Mouse (Mus musculus) bone marrow, adult 2 months (tissue): ENCODE measurements at regions not wholly inside any gene's neighbourhood (a gene's known extent, or its start where the extent isn't known, plus 50 kb on each side); places are given as distances from the start of the nearest gene placed in this dataset.

Experiments
- H3K27ac ChIP-seq: fragments of 200-500 bp; 2 replicates; pipeline ENCODE4 v1.5.1; 2012; ENCODE audit warnings: low read depth, mild to moderate bottlenecking, control low read depth, inconsistent platforms, low read length; ENCODE audit not compliant: control insufficient read depth, poor library complexity, insufficient read depth
- H3K4me1 ChIP-seq: fragments of 200-500 bp; 2 replicates; pipeline ENCODE4 v1.6.1; 2011; ENCODE audit warnings: low read length; ENCODE audit not compliant: control insufficient read depth, insufficient read depth
- H3K4me3 ChIP-seq: fragments of 200-500 bp; replicated peaks from 2 replicates; pipeline ENCODE3; 2011; ENCODE audit warnings: mild to moderate bottlenecking, low read depth, low read length, control low read depth; ENCODE audit not compliant: control insufficient read depth
- CTCF ChIP-seq: fragments of 200-500 bp; IDR thresholded peaks from 2 replicates; pipeline ENCODE4 v1.5.1; 2011; ENCODE audit warnings: low read length, control low read depth; ENCODE audit not compliant: control insufficient read depth, insufficient read depth
- POLR2A ChIP-seq: fragments of 200-500 bp; IDR thresholded peaks from 2 replicates; pipeline ENCODE4 v1.6.1; 2011; ENCODE audit warnings: low read depth, mild to moderate bottlenecking, control low read depth, low read length, borderline replicate concordance; ENCODE audit not compliant: control insufficient read depth
- WGBS: fragments of 180-500 bp; shearing (Covaris S2); methylation state at CpG from one replicate; pipeline ENCODE4 v1.1.7; 2018; 5-methylcytosine and 5-hydroxymethylcytosine counted together

DNA sequence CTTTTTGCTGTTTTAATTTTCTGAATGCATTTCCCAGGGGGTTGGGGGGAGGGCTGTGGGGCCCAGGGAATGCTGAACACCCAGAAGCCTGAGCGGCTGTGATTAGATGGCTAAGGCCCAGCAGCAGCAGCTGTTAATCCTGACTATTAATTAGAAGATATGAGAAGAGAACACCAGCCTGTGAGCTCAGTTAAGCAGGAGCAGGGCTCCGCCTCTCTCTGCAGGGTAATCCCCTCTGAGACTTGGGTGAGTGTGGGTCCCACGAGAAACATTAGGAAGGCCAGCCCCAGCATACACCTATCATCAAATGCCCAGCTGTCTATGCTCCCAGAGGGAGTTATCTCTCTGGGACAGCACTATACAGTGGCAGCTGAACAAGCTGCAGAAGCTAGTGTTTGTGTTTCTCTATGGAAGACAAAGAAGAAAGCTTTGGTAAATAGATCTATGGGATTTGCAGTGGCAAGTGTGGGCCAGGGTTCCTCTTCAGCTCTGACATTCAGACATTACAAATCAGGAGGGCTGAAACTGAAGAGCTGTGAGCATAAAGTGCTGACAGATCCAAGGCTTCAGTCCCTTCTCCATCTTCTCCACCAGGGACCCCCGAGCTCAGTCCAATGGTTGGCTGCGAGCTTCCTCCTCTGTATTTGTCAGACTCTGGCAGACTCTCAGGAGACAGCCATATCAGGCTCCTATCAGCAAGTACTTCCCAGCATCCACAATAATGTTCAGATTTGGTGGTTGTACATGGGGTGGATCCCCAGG is 781.9 kb downstream of the Gm9195 start:
- no peak for TF ChIP-seq POLR2A
- TF ChIP-seq CTCF = no peak
- WGBS = 70% methylated on average over 5 of the region's 5 CpGs
- H3K4me3 ChIP-seq = no peak overlapping the region
- H3K4me1 ChIP-seq = no peaks in the 10 kb centered on the region
- H3K27ac ChIP-seq = no peak overlapping the region

GRCm38 (mm10) chr14:71692752-71693437 is 798.7 kb downstream of the Gm9195 start:
- 84% methylated on average over 3 of the region's 3 CpGs for WGBS
- H3K27ac ChIP-seq = no peak overlapping the region
- no peaks in the 10 kb centered on the region for H3K4me1 ChIP-seq
- no peak overlapping the region for H3K4me3 ChIP-seq
- TF ChIP-seq POLR2A (no peak), CTCF (no peak)

- TF ChIP-seq CTCF (no peak), POLR2A (no peak)
- no peak overlapping the region for H3K4me3 ChIP-seq
- H3K27ac ChIP-seq = no peak overlapping the region
- H3K4me1 ChIP-seq = no peaks in the 10 kb centered on the region; the same call in 1 of the 2 replicates
- 85% methylated on average over 4 of the region's 4 CpGs for WGBS
Measured at GRCm38 (mm10) chr14:71674564-71674963, 817.1 kb downstream of the Gm9195 start.

GRCm38 (mm10) chr14:71673837-71674236 is 817.8 kb downstream of the Gm9195 start:
- Histone ChIP-seq H3K27ac (no peak overlapping the region), H3K4me3 (no peak overlapping the region), H3K4me1 (no peaks in the 10 kb centered on the region; the same call in 1 of the 2 replicates)
- TF ChIP-seq CTCF (no peak), POLR2A (no peak)
- WGBS = 79% methylated on average over 2 of the region's 2 CpGs

DNA sequence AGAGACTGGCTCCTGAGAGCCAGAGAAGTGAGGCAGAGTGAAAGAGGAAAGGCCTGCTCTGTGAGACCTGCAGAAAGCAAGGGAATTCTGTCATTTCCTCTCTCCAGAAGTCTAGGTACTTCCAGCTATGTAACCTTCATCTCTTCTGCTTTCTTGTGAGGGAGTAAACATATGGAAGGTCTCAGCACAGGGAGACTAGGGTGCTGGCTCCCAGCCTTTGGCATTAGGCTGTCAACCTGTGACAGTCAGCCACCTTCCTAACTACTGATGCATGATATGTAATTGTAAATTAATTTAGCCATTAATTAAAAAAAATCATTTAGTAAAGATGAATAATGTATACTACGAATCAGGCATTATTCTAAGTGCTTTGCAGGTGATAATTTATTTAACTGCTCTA is 819.2 kb downstream of the Gm9195 start:
- no peak overlapping the region for H3K27ac ChIP-seq
- 54% methylated on average over 1 of the region's 1 CpGs for WGBS

GRCm38 (mm10) chr14:71671994-71672393 is 819.6 kb downstream of the Gm9195 start:
- no peak for TF ChIP-seq POLR2A
- TF ChIP-seq CTCF = no peak
- 48% methylated on average over 2 of the region's 2 CpGs for WGBS
- no peaks in the 10 kb centered on the region; the same call in 1 of the 2 replicates for H3K4me1 ChIP-seq
- H3K27ac ChIP-seq = no peak overlapping the region
- no peak overlapping the region for H3K4me3 ChIP-seq

More for the DNA sequence above, 819.2 kb downstream of the Gm9195 start:
- no peak for TF ChIP-seq POLR2A
- TF ChIP-seq CTCF = no peak
- H3K4me1 ChIP-seq = no peaks in the 10 kb centered on the region; the same call in 1 of the 2 replicates
- H3K4me3 ChIP-seq = no peak overlapping the region

- H3K4me3 ChIP-seq = no peak overlapping the region
- TF ChIP-seq CTCF (peak; percentile 60), POLR2A (no peak)
- no peaks in the 10 kb centered on the region; the same call in 1 of the 2 replicates for H3K4me1 ChIP-seq
- 22% methylated on average over 1 of the region's 1 CpGs for WGBS
- no peak overlapping the region for H3K27ac ChIP-seq
Measured at GRCm38 (mm10) chr14:71670435-71670834, 821.2 kb downstream of the Gm9195 start.

DNA sequence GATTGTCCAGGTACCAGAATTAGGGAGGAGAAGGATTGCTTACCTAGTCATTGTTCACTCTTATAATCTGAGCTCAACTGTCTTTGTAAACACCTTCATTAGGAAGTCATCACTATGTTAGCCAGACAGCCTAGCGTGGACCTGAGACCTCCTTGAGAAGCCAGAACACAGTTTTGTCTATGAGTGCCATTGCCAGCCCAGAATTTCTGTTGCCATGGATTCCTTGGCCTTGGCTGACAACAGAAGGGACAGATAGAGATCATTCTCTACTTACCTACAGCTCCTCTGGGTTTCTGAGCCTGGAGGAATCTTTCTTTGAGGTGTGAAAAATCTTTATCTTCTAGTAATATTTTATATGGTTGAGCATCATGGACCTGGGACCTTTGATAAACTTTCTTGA is 825.0 kb downstream of the Gm9195 start:
- TF ChIP-seq CTCF = no peak
- no peak for TF ChIP-seq POLR2A
- Histone ChIP-seq H3K27ac (no peak overlapping the region), H3K4me1 (no peaks in the 10 kb centered on the region), H3K4me3 (no peak overlapping the region)
- 61% methylated on average over 1 of the region's 1 CpGs for WGBS
